Mouse (Mus musculus) stomach, embryonic 16.5 days (tissue): ENCODE measurements around the gene Rer1. TPM values are rescaled to one million over a fixed set of nuclear protein-coding genes. Genes with fewer than 3 reads are reported as not detected.

Source experiments
- ATAC-seq: fragments of 200-750 bp; cut with Nextera tagmentation; 2 replicates; pipeline ENCODE4 v1.8.0; 2017; ENCODE audit warnings: moderate number of reproducible peaks, moderate TSS enrichment; ENCODE audit not compliant: insufficient read depth, low FRiP score
- H3K27ac ChIP-seq: fragments of 300-500 bp; sonication (generic); 2 replicates; pipeline ENCODE4 v1.5.1; 2014; ENCODE audit warnings: low read length
- H3K27me3 ChIP-seq: fragments of 300-500 bp; sonication (generic); 2 replicates; pipeline ENCODE4 v1.6.1; 2014; ENCODE audit warnings: low read length, control low read depth, mixed read lengths; ENCODE audit not compliant: control insufficient read depth, insufficient read depth
- H3K36me3 ChIP-seq: fragments of 300-500 bp; sonication (generic); 2 replicates; pipeline ENCODE4 v1.6.1; 2014; ENCODE audit warnings: low read length; ENCODE audit not compliant: control insufficient read depth, insufficient read depth
- H3K4me1 ChIP-seq: fragments of 300-500 bp; sonication (generic); 2 replicates; pipeline ENCODE4 v1.6.1; 2014; ENCODE audit warnings: low read length, control low read depth, mixed read lengths; ENCODE audit not compliant: control insufficient read depth, insufficient read depth
- H3K4me2 ChIP-seq: fragments of 300-500 bp; sonication (generic); 2 replicates; pipeline ENCODE4 v1.6.1; 2014; ENCODE audit warnings: low read depth, low read length, mixed read lengths
- H3K4me3 ChIP-seq: fragments of 300-500 bp; sonication (generic); replicated peaks from 2 replicates; pipeline ENCODE4 v1.5.1; 2014; ENCODE audit warnings: mild to moderate bottlenecking, low read length
- H3K9ac ChIP-seq: fragments of 300-500 bp; sonication (generic); 2 replicates; pipeline ENCODE4 v1.6.1; 2014; ENCODE audit warnings: low read length
- H3K9me3 ChIP-seq: fragments of 300-500 bp; sonication (generic); replicated peaks from 2 replicates; pipeline ENCODE4 v1.6.1; 2016; ENCODE audit warnings: low read length, control low read depth; ENCODE audit not compliant: control insufficient read depth
- WGBS: fragments of 180-500 bp; shearing (Covaris S2); extraction: QIAGEN DNeasy Blood & Tissue Kit; methylation state at CpG from one replicate; pipeline ENCODE4 v1.1.7; 2014; 5-methylcytosine and 5-hydroxymethylcytosine counted together
- polyA plus RNA-seq: library from polyadenylated mRNA; unstranded; fragments of >200 nt; fragmentation: Nextera tagmentation; extraction: Ambion mirVana; gene quantifications from 2 replicates; pipeline ENCODE4 v1.2.1, GENCODE M21; 2015

The Rer1 gene
- polyA plus RNA-seq, 1 experiment from 2014 or later = 183 TPM

GRCm38 (mm10) chr4:155056724-155057123, 29.5 kb downstream of the Rer1 start, which contains the start of gene Plch2:
Gene Plch2 (minus strand): TSS chr4:155056784.
- Histone ChIP-seq H3K9ac (peak within 1 kb of the TSS; percentile 54), H3K4me2 (peak within 1 kb of the TSS; percentile 18), H3K9me3 (no peaks in the 10 kb centered on the region), H3K27ac (peak within 1 kb of the TSS; percentile 87), H3K36me3 (no peaks in the 10 kb centered on the region), H3K4me1 (peaks cover 11% of the 10 kb centered on the region), H3K4me3 (peak within 1 kb of the TSS; percentile 25), H3K27me3 (no peaks in the 10 kb centered on the region)
- 63% methylated on average over 10 of the region's 10 CpGs for WGBS
- ATAC-seq = peak; percentile 19; the same call in 1 of the 2 replicates

DNA sequence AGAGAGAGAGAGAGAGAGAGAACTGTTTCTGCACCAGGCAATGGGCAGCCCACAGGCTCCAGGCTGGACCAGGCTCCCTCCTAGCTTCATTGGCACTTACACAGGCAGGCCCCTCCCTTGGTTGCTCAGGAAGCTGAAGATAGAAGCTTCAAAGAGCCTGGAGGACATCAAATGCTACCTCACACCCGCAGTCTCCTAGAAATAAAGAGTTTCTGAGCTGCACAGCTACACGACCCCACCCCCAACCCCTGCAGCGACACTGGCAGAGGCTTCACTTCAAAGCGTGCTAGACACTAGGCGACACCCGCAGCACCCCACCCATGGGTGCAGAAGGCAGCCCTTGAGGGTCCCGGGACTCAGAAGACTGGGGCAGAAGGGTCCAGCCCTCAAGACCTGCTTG, 36.1 kb downstream of the Rer1 start:
- no peaks in the 10 kb centered on the region for H3K36me3 ChIP-seq
- 69% methylated on average over 7 of the region's 7 CpGs for WGBS

DNA sequence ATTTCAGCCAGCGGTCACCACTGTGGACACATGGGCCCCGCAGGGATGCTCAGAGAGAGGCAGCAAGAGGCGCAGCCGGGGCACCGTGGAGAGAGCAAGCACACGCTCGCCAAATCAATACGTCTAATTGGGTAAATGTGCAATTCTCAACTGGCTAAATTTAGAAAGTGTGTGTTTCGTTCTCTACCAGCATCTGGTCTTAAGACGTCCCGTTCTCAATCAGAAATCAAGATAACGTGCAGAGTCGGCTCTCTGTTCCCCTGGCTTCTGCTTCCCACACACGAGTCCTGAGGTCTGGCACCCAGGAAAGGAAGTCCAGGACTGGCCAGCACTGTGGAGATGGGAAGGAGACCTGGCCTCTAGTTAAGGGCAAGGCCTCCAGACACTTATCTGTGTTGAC, 39.5 kb downstream of the Rer1 start:
- no peak overlapping the region for H3K4me2 ChIP-seq
- 0 out of 2 replicates have a peak, but pooled peaks cover 3% of the 10 kb centered on the region for H3K4me1 ChIP-seq
- ATAC-seq = no peak
- H3K9ac ChIP-seq = no peak overlapping the region
- peaks cover 26% of the 10 kb centered on the region for H3K27me3 ChIP-seq
- H3K9me3 ChIP-seq = no peaks in the 10 kb centered on the region
- H3K4me3 ChIP-seq = no peak overlapping the region
- H3K27ac ChIP-seq = no peak overlapping the region
- no peaks in the 10 kb centered on the region for H3K36me3 ChIP-seq
- WGBS = 80% methylated on average over 14 of the region's 14 CpGs

More for the DNA sequence above, 36.1 kb downstream of the Rer1 start:
- Histone ChIP-seq H3K9ac (no peak overlapping the region), H3K4me2 (no peak overlapping the region), H3K27ac (no peak overlapping the region), H3K4me3 (no peak overlapping the region), H3K27me3 (no peaks in the 10 kb centered on the region), H3K9me3 (no peaks in the 10 kb centered on the region), H3K4me1 (no peaks in the 10 kb centered on the region)
- ATAC-seq = no peak

- no peak for ATAC-seq
- Histone ChIP-seq H3K9me3 (no peaks in the 10 kb centered on the region), H3K27me3 (peaks cover 27% of the 10 kb centered on the region), H3K27ac (no peak overlapping the region), H3K36me3 (no peaks in the 10 kb centered on the region), H3K4me3 (peak overlapping the region; percentile 34), H3K4me1 (0 out of 2 replicates have a peak, but pooled peaks cover 3% of the 10 kb centered on the region), H3K4me2 (peak overlapping the region; percentile 50), H3K9ac (no peak overlapping the region)
- 5% methylated on average over 25 of the region's 25 CpGs for WGBS
These were observed 42.9 kb downstream of the Rer1 start for GRCm38 (mm10) chr4:155043289-155043625.

GRCm38 (mm10) chr4:155042606-155043288, 43.4 kb downstream of the Rer1 start:
- Histone ChIP-seq H3K9me3 (no peaks in the 10 kb centered on the region), H3K27ac (no peak overlapping the region), H3K9ac (no peak overlapping the region), H3K36me3 (no peaks in the 10 kb centered on the region), H3K27me3 (peaks cover 27% of the 10 kb centered on the region), H3K4me1 (0 out of 2 replicates have a peak, but pooled peaks cover 3% of the 10 kb centered on the region), H3K4me3 (peak overlapping the region; percentile 34), H3K4me2 (peak overlapping the region; percentile 50)
- WGBS = 8% methylated on average over 63 of the region's 65 CpGs
- ATAC-seq = no peak

DNA sequence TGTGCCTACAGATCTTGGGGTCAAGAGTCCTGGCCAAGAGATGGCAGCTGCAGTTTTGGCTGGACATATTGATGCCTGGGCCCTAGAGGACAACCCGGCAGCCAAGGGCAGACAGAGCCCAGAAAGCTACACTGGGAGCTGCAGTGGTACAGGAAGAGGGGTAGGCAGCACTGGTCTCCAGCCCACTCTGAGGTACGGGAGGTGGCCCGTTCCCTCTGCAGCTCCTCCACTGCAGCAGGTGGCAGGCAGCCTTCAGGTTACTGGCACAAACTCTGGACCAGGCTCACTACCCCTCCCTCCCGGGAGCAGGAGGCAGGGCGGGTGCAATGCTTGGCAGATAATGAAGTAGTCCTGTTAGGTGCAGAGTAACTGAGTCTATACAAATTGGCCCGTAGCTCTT, 45.5 kb downstream of the Rer1 start:
- Histone ChIP-seq H3K9ac (no peak overlapping the region), H3K36me3 (no peaks in the 10 kb centered on the region), H3K4me3 (no peak overlapping the region), H3K9me3 (no peaks in the 10 kb centered on the region), H3K27me3 (peaks cover 27% of the 10 kb centered on the region), H3K4me1 (0 out of 2 replicates have a peak, but pooled peaks cover 3% of the 10 kb centered on the region), H3K27ac (no peak overlapping the region), H3K4me2 (no peak overlapping the region)
- ATAC-seq = no peak
- WGBS = 70% methylated on average over 6 of the region's 6 CpGs

DNA sequence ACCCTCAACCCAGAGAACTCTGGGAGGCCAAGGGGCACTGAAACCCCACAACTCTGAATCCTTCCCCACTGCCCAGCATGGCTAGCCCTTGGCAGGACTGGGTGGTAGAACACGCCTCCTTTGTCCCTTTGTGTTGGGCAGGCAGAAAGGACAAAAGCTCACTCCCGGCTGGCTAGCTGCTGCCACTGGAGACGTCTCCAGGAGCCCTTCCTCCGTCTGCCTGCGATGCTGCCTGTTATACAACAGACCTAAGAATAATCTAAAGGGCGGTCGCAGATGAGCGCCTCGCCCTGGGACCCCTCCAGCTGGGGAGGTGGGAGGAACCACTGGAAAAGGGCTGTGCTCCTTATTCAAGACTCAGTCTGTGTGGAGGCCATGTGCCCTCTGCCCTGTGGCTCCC, 46.0 kb downstream of the Rer1 start:
- peaks cover 27% of the 10 kb centered on the region for H3K27me3 ChIP-seq
- 60% methylated on average over 9 of the region's 9 CpGs for WGBS

DNA sequence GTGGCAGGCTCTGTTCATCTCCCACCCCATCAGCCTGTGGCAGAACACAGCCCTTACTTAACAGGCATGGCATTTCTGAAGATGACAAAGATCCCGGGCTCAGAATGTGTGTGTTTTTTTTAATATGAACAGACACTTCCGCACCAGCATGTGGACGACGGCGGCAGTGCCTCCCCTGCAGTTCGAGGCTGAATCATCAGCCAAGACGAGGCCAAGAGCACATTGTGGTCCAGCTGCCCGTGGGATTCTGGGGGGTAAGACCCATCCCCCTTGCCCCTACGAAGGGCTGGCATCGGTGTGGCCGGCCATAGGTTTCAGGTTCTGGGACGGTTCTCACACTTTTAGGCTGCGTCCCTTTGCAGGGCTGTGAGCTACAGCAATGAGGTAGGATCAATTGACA, 51.4 kb downstream of the Rer1 start:
- H3K9ac ChIP-seq = no peak overlapping the region
- no peak overlapping the region for H3K27ac ChIP-seq
- H3K9me3 ChIP-seq = no peaks in the 10 kb centered on the region
- no peaks in the 10 kb centered on the region for H3K36me3 ChIP-seq
- 64% methylated on average over 13 of the region's 13 CpGs for WGBS
- no peaks in the 10 kb centered on the region; the same call in 1 of the 2 replicates for H3K27me3 ChIP-seq
- ATAC-seq = no peak
- H3K4me2 ChIP-seq = no peak overlapping the region
- no peak overlapping the region for H3K4me3 ChIP-seq
- H3K4me1 ChIP-seq = no peaks in the 10 kb centered on the region

More for the DNA sequence above, 46.0 kb downstream of the Rer1 start:
- Histone ChIP-seq H3K9me3 (no peaks in the 10 kb centered on the region), H3K27ac (no peak overlapping the region), H3K9ac (no peak overlapping the region), H3K4me3 (no peak overlapping the region), H3K4me2 (no peak overlapping the region), H3K4me1 (0 out of 2 replicates have a peak, but pooled peaks cover 3% of the 10 kb centered on the region), H3K36me3 (no peaks in the 10 kb centered on the region)
- no peak for ATAC-seq

GRCm38 (mm10) chr4:155034202-155034601, 52.0 kb downstream of the Rer1 start:
- Histone ChIP-seq H3K36me3 (no peaks in the 10 kb centered on the region), H3K9me3 (no peaks in the 10 kb centered on the region), H3K4me2 (no peak overlapping the region), H3K27ac (no peak overlapping the region), H3K27me3 (no peaks in the 10 kb centered on the region), H3K4me3 (no peak overlapping the region), H3K4me1 (no peaks in the 10 kb centered on the region), H3K9ac (no peak overlapping the region)
- 45% methylated on average over 7 of the region's 7 CpGs for WGBS
- no peak for ATAC-seq
